Mouse (Mus musculus): Measurements from ENCODE around the gene Dnah8. TPM values are rescaled to one million over a fixed set of nuclear protein-coding genes. Genes with fewer than 3 reads are reported as not detected.
"Not testable (repeated sequence)": the region's sequence is repeated elsewhere in the genome, so short reads cannot be mapped to it uniquely, and the experiment has no call there.

Dnah8 gene
- polyA plus RNA-seq (2012) = 1.1 and 1.6 TPM in 2 replicates

DNA sequence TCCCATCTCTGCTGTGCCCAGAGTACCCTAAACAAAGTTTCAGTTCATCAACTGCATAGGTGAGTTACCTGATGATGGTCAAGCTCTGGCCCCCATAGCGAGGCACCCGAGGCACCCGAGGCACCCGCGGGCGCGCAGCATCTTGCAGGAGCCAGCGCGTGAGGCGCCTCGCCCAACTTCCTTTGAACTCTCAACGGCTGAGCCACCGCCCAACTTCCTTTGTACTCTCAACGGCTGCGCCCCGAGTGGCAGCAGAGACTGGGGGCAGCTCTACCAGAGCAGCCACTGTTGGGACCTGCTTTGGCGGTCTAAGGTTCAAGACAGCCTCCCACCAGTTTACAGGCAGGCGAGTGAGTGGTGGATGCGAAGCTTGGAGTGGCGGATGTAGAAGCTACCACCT is at the start of gene Dnah8:
Gene Dnah8, plus strand, starts transcription at position 223 of the 400 bp plus-strand sequence.
- not testable (repeated sequence) for TF ChIP-seq GATA1 (IDR thresholded peaks at IDR 0.05; ENCODE audit: low read length)

DNA sequence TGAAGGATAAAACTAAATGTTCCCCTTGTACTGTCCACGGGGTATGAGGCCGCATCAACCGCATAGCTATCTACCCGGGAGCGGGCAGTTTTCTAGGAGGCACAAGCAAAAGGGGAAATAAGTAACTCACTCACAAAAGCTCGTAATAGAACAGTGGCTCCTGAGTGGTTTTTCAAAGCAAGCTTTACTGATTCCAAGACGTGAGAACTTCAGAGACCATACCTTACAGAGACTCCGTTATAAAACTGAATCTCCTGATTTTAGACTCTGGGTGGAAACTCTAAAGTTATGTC is 49.4 kb upstream of the Dnah8 start:
- TF ChIP-seq GATA1 (IDR thresholded peaks at IDR 0.05; ENCODE audit: low read length) = no peak

DNA sequence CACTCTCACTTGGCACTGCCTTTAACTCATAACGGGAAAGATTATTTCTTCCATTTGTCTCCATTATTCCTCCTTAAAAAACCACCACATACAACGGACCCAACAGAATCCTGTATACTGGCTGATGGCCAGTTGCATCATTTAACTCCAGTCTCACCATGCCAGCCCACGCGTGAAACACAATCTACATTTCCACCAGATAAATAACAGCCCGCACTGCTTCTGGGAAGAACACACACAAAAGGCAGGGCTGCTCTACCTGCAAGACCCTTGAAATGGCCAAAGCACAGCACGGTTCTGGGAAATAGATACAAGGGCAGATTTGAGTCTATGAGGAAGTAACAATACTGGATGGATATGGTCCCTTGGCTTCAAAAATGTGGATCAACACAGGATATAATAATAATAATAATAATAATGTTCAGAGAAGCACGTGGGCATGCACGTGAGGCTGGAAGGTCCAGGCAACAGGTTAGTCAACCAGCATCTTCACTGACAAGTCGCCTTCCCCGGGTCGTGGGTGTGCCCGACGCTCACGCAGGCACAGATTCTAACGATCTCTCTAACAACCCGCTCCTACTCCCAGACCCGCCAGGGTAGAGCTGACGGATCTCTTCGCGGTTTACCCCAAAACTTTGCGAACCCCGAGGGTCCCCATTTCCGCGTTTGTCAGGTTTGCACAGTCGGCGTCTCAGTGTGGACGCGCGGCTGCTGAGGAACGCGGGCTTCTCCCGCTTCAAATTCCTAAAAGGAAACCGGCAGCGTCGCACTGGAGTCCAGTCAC is 48.8 kb upstream of the Dnah8 start:
- TF ChIP-seq GATA1 (IDR thresholded peaks at IDR 0.05; ENCODE audit: low read length) = no peak

DNA sequence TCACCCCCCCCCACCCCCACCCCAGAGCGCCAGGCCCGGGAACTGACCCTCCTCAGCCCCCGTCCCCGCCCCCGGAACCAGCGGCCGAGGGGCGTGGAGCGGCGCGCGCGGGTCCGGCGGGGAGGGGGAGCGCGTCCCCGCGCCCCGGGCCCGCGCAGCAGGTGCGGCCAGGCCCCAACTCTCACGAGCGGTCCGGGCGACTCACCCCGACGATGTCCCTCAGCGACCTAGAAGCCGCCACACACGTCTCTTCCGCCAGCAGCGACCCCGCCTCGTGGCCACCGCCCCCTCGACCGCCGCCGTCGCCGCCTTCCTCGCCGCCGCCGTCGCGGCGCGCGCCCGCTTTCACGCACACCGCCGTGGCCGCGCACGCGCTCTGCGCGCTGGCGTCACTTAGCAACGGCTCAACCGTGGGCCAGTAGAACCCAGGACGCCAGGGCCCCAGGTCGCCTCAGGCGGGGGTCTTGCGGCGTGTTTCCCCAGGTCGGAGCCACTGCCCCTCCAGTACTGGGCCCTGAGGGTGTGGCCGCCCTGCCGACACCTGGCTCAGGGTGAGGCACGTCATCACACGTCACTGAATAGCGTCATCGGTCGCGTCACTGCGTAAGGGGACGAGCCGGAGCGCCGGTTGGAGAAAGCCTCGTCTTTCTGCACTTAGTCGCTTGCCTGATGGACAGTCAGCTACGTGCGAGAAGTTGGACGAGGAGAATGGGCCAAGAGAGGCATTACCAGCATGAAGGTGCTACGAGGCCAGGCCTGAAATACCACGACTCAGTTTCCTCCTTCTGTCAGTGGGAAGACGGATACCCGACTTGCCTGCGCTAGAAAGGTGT is 48.0 kb upstream of the Dnah8 start, which contains the start of gene Btbd9:
Gene Btbd9, minus strand, starts transcription at position 548 of the 833 bp plus-strand sequence.
- TF ChIP-seq GATA1 (IDR thresholded peaks at IDR 0.05; ENCODE audit: low read length) = no peak

DNA sequence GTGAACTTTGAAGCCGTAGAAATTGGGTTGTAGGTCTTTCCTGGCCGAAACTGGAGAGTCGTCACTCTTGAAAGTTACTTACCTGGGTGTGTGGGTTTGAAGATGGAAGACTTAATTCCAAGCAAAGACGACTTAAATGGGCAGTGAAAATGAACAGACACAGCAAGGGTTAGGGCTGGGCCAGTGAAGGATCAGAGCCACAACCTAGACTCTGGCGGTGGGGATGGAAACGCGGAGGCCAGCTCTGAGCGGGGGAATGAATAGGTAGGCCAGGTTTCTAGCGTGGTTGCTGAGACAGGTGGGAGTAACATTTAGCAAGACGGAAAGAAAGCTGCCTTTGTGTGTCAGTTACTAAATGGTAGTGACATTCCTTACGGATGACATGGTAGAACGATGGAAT is 47.2 kb upstream of the Dnah8 start:
- no peak for TF ChIP-seq GATA1 (IDR thresholded peaks at IDR 0.05; ENCODE audit: low read length)

DNA sequence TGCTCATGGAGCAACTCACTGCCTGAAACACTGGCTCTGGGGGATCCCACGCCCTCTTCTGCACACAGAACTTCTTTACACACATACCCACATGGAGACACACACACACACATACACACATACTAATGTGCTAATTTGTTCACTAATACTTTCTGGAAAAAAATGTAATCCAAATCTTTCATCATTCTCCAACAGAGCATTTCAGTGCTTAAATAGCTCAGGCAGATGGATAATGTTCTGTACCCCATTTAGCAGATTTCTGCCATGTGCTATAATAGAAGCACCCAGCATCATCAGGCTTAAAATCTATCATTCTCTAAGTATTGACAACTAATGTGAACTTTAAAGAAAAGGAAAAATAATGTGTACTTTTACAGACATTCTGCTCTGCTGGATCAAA is 43.4 kb upstream of the Dnah8 start:
- TF ChIP-seq GATA1 (IDR thresholded peaks at IDR 0.05; ENCODE audit: low read length) = no peak

DNA sequence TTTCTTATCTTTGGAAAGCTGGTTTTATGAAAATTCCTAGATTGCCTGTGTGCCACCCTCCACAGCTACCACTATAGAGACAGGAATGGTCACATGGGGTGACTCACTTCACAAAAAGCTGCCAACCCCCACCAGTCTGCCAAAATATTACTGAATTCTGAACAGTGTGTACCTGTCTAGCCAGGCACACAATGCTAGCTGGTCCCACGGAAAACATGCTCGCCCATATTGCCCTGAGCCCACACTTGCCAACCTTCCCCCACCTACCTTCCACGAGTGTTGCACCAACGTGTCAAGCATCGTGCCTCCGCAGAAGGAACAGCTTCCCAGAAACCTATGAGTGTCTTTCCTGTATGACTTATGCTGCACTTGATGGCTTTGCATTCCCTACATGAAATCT is 43.0 kb upstream of the Dnah8 start:
- no peak for TF ChIP-seq GATA1 (IDR thresholded peaks at IDR 0.05; ENCODE audit: low read length)

DNA sequence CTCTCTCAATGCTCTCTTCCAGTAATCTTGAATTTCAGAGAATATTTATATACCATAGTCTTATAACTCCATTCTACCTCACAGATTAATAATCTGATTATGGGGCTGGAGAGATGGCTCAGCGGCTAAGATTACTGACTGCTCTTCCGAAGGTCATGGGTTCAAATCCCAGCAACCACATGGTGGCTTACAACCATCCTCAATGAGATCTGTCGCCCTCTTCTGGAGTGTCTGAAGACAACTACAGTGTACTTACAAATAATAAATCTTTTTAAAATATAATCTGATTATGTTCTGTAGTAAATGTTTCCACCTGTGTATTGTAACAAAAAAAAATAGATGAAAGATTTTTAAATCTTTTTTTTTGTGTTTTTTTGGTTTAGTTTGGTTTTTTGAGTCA is 41.8 kb upstream of the Dnah8 start:
- TF ChIP-seq GATA1 (IDR thresholded peaks at IDR 0.05; ENCODE audit: low read length) = no peak

DNA sequence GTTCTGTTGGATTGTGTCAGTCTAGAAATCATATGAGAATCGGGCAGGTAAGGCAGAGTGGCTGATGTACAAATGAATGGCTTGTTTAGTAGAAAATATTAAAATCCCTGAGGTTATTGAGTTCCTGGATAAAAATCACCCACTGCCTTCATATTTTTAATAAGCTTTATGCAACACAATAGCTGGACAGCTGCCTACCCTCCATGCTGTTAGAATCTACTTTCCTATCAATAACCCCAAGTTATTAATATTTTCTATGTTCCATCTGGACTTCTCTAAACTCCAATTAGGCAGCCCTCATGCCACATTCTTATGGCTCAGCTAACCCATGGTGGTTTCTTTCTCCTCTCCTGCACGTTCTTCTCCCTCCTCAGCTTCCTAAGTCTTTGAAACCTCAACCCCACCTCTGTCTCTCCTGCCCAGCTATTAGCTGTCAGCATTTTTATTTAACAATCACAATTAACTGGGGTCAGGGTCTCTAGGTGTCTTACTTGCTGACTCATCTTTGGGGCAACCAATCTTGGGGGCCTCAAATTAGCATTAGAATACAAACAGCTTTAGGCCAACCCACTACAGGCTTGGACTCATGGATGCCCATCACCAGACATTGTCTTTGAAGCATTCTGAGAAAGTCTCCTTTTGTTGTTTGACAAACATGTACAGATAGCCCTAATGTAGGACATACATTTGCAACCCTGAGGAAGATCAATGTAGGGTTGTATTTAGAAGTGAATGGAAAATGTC is 40.7 kb upstream of the Dnah8 start:
- no peak for TF ChIP-seq GATA1 (IDR thresholded peaks at IDR 0.05; ENCODE audit: low read length)

DNA sequence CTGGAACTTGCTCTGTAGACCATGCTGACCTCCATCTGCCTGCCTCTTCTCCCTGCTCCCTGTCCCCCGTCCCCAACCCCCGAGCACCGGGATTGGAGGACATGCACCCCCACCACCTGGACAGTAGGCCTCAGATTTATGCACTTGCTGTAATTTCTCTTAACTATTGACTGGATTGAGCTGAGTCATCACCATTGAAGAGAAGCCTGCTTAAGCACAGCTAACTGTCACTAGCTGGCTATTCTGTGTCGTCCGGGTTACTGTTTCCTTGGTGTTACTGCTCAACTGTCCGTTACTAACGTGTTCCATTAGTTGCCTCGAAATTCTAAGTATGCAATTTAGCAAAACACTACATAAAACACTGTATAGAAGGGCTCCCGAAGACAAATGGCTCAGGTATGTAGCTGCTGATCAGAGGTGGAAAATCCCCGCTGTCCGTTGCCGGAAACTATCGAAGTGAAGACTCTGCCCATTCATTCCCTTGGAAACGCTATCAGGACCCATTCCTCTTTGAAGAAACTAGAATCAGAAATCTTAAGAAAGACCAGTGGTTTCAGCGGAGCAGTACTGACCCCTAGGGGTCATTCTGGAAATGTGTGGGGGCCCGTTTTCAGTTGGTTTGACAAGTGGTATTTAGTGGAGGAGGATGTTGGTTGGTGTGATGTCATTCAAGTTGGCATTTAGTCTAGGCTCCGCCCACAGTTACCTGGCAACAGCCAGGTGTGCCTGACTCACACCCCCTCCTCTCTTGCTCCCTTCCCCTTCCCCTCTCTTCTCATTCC is 33.5 kb upstream of the Dnah8 start:
- no peak for TF ChIP-seq GATA1 (IDR thresholded peaks at IDR 0.05; ENCODE audit: low read length)

DNA sequence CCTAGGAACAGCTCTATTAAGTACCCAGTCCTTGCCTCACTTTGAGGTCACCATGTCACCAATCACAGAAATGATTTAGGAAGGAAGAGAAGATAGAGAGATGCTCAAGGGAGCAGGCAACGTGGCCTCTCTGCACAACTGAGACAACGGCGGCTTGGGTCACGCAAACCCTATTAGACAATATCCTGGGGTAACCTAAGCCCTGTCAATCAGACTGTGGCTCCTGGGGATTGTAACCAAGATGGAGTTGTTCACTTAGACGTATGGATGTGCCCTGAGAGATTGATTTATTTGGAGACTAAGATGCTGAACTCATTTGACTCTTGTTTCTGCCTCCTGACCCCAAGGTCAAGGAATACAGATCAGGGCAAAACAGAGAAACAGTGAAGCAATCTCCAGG is 29.7 kb upstream of the Dnah8 start:
- TF ChIP-seq GATA1 (IDR thresholded peaks at IDR 0.05; ENCODE audit: low read length) = no peak

DNA sequence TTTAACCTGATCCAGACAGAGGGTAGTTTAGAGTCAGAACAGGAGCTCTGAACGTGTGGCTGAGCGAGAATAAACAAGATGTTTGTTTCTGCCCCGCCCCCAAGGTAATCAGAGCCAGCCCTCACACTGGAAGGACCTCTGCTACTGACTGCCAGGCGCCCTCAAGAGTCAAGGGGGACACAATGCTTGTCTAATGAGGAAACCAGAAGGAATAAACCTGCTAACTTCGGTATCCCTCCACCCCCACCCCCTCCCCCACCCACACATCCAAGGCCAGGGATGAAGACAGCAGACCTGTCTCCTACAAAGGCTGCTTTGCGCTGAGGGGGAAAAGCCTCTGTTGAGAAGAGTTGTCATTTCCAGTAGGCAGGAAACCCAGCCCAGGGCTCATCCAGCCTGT is 29.3 kb upstream of the Dnah8 start:
- no peak for TF ChIP-seq GATA1 (IDR thresholded peaks at IDR 0.05; ENCODE audit: low read length)

DNA sequence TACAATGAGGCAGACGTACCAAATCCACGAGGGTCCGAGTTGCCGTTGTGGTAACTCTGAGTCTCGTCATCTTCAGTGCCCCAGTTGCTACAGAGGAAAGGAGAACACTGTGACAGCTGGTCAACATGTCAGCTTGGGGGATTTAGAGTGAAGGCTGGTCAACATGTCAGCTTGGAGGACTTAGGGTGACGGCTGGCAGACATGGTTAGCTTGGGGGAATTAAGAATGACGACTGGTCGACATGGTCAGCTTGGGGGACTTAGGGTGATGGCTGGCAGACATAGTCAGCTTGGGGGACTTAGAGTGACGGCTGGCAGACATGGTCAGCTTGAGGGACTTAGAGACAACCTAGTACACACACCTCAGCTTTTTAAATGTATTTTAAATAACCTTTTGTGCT is 26.4 kb upstream of the Dnah8 start:
- no peak for TF ChIP-seq GATA1 (IDR thresholded peaks at IDR 0.05; ENCODE audit: low read length)

DNA sequence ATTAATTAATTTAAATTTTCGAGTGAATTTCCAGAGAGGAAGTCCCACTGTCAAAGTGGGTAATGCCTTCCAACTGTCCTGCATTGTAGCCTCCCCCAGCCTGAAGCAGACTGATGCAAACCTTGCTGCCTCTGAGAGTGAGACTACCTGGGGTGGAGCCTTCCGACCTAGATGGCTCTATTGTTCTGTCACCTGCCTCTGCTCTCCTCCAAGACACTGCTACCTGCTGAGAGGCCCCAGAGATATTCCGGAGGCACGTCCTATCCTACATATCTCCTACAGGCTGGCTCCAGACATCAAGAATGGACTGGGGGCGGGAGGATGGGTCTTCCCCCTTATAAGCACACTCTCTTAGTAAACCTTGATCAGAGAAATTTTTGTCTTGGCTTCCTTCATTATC is 25.9 kb upstream of the Dnah8 start:
- no peak for TF ChIP-seq GATA1 (IDR thresholded peaks at IDR 0.05; ENCODE audit: low read length)

DNA sequence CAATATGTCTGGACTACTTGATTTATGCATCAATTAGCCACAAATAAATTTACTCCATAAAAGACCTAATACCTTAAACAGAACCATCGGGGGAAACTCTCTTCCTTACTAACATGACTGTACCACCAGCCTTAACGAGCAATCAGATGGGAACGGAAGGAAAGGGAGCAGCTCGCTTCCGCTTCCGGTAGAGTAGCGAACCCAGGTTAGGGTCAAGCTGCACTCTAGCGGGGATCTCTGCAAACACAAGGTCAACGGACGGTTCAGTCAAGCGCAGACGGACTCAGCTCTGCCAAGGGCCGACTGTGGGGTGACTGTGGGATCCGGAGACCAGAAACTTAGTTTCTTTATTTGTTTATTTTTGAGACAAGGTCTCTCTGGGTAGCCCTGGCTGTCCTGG is 22.0 kb upstream of the Dnah8 start:
- TF ChIP-seq GATA1 (IDR thresholded peaks at IDR 0.05; ENCODE audit: low read length) = no peak
